Mouse (Mus musculus) gastrocnemius, postnatal 14 days (tissue): ENCODE measurements around the gene Defb30. TPM values are rescaled to one million over a fixed set of nuclear protein-coding genes. Genes with fewer than 3 reads are reported as not detected.

ENCODE experiments used
- DNase-seq: peaks from one replicate; pipeline ENCODE4 v3.0.0; 2021; ENCODE audit warnings: mixed read lengths
- intact Hi-C: fragments of 180-260 bp; cut with DNase I; formaldehyde crosslinking; loops from one replicate; pipeline ENCODE4 v1.15.1; 2025; ENCODE audit warnings: low total_unique reads
- long read RNA-seq, 2 experiments: library from polyadenylated mRNA; stranded (forward); transcript quantifications; one replicate each; pipeline ENCODE4 v2.0.0; 2021
- total RNA-seq, 2 experiments: library from RNA; stranded (reverse); gene quantifications; 2 replicates each; pipeline ENCODE4 v1.2.3; 2021

The Defb30 gene
- not detected for total RNA-seq
- long read RNA-seq, experiment 1 = 0 reads
- long read RNA-seq, experiment 2 = 0 reads

- intact Hi-C loops = no loop called here
These were observed at the start of gene Defb30 for GRCm38 (mm10) chr14:63049910-63050370. TSS of gene Defb30 (minus strand) at chr14:63049960.

GRCm38 (mm10) chr14:63067708-63068107, 17.9 kb upstream of the Defb30 start:
- DNase-seq = no peak

More at GRCm38 (mm10) chr14:63049910-63050370, at the start of gene Defb30:
- no peak for DNase-seq

GRCm38 (mm10) chr14:63066630-63067310, 17.0 kb upstream of the Defb30 start:
- intact Hi-C loops = loop anchor here (5.0 kb wide), 1 partner anchor 306 kb away; no protein-coding TSS in a partner anchor
- DNase-seq = peak; percentile 30

More at GRCm38 (mm10) chr14:63067708-63068107, 17.9 kb upstream of the Defb30 start:
- intact Hi-C loops = loop anchor here (5.0 kb wide), 1 partner anchor 305 kb away; no protein-coding TSS in a partner anchor

- intact Hi-C loops = loop anchor here (5.0 kb wide), 1 partner anchor 307 kb away; no protein-coding TSS in a partner anchor
- no peak for DNase-seq
These were observed 15.6 kb upstream of the Defb30 start for GRCm38 (mm10) chr14:63065391-63065790.

GRCm38 (mm10) chr14:63062184-63062583, 12.4 kb upstream of the Defb30 start:
- no peak for DNase-seq
- intact Hi-C loops = no loop called here

- DNase-seq = no peak
- intact Hi-C loops = no loop called here
These were observed 10.6 kb upstream of the Defb30 start for GRCm38 (mm10) chr14:63060361-63060760.

- DNase-seq = peak; percentile 62
- intact Hi-C loops = no loop called here
These were observed 5.0 kb upstream of the Defb30 start for GRCm38 (mm10) chr14:63054729-63055128.

- DNase-seq = peak; percentile 54
- intact Hi-C loops = no loop called here
These were observed 1.0 kb upstream of the Defb30 start for GRCm38 (mm10) chr14:63050769-63051168.

- no peak for DNase-seq
- intact Hi-C loops = no loop called here
These were observed 3.1 kb downstream of the Defb30 start, which contains the start of gene Defb42 for GRCm38 (mm10) chr14:63046691-63047090. TSS of gene Defb42 (plus strand) at chr14:63046991.

GRCm38 (mm10) chr14:63020524-63021156, 29.1 kb downstream of the Defb30 start:
- DNase-seq = no peak
- intact Hi-C loops = no loop called here

- DNase-seq = no peak
- intact Hi-C loops = no loop called here
These were observed 35.1 kb downstream of the Defb30 start for GRCm38 (mm10) chr14:63014667-63015066.

- DNase-seq = no peak
- intact Hi-C loops = no loop called here
These were observed 36.7 kb downstream of the Defb30 start for GRCm38 (mm10) chr14:63013082-63013481.

GRCm38 (mm10) chr14:63011471-63011870, 38.3 kb downstream of the Defb30 start, which contains the start of gene Defb43:
TSS of gene Defb43 (plus strand) at chr14:63011771.
- intact Hi-C loops = no loop called here
- DNase-seq = no peak

- intact Hi-C loops = no loop called here
- DNase-seq = no peak
These were observed 47.2 kb downstream of the Defb30 start for GRCm38 (mm10) chr14:63002588-63002987.

- intact Hi-C loops = no loop called here
- DNase-seq = no peak
These were observed 50.8 kb downstream of the Defb30 start for GRCm38 (mm10) chr14:62998977-62999376.

- intact Hi-C loops = no loop called here
- DNase-seq = no peak
These were observed 52.0 kb downstream of the Defb30 start, which contains the start of gene Defb47 for GRCm38 (mm10) chr14:62997777-62998176. TSS of gene Defb47 (plus strand) at chr14:62998077.

GRCm38 (mm10) chr14:62991849-62992510, 57.8 kb downstream of the Defb30 start:
- DNase-seq = no peak
- intact Hi-C loops = no loop called here

GRCm38 (mm10) chr14:62991271-62991670, 58.5 kb downstream of the Defb30 start:
- intact Hi-C loops = no loop called here
- DNase-seq = no peak

- intact Hi-C loops = no loop called here
- DNase-seq = no peak
These were observed 65.3 kb downstream of the Defb30 start, which contains the start of gene Defb48 for GRCm38 (mm10) chr14:62984410-62984809. TSS of gene Defb48 (minus strand) at chr14:62984510.
